Mouse (Mus musculus) liver, embryonic 15.5 days (tissue): Measurements from ENCODE around the gene Lrrc4b. TPM values are rescaled to one million over a fixed set of nuclear protein-coding genes. Genes with fewer than 3 reads are reported as not detected.

Experiments used
- ATAC-seq: fragments of 200-750 bp; cut with Nextera tagmentation; 2 replicates; pipeline ENCODE4 v1.8.0; 2017; ENCODE audit warnings: moderate number of reproducible peaks, mild to moderate bottlenecking, moderate library complexity; ENCODE audit not compliant: insufficient read depth
- H3K27ac ChIP-seq: fragments of 300-500 bp; sonication (generic); replicated peaks from 2 replicates; pipeline ENCODE4 v1.5.1; 2015; ENCODE audit warnings: mild to moderate bottlenecking, inconsistent platforms
- H3K27me3 ChIP-seq: fragments of 300-500 bp; sonication (generic); 2 replicates; pipeline ENCODE4 v1.6.1; 2015; ENCODE audit warnings: mild to moderate bottlenecking, inconsistent platforms
- H3K36me3 ChIP-seq: fragments of 300-500 bp; sonication (generic); replicated peaks from 2 replicates; pipeline ENCODE4 v1.6.1; 2015; ENCODE audit warnings: moderate library complexity, mild to moderate bottlenecking, inconsistent platforms
- H3K4me1 ChIP-seq: fragments of 300-500 bp; sonication (generic); replicated peaks from 2 replicates; pipeline ENCODE4 v1.6.1; 2015; ENCODE audit warnings: inconsistent platforms
- H3K4me2 ChIP-seq: fragments of 300-500 bp; sonication (generic); 2 replicates; pipeline ENCODE4 v1.6.1; 2015; ENCODE audit warnings: moderate library complexity, mild to moderate bottlenecking, inconsistent platforms
- H3K4me3 ChIP-seq: fragments of 300-500 bp; sonication (generic); replicated peaks from 2 replicates; pipeline ENCODE4 v1.5.1; 2015; ENCODE audit warnings: mild to moderate bottlenecking, inconsistent platforms
- H3K9ac ChIP-seq: fragments of 300-500 bp; sonication (generic); 2 replicates; pipeline ENCODE4 v1.6.1; 2015; ENCODE audit warnings: moderate library complexity, mild to moderate bottlenecking, inconsistent platforms
- H3K9me3 ChIP-seq: fragments of 300-500 bp; sonication (generic); replicated peaks from 2 replicates; pipeline ENCODE4 v1.6.1; 2016; ENCODE audit warnings: inconsistent platforms
- WGBS: fragments of 180-500 bp; shearing (Covaris S2); methylation state at CpG from one replicate; pipeline ENCODE4 v1.1.7; 2015; ENCODE audit warnings: mixed read lengths; ENCODE audit not compliant: insufficient replicate concordance; 5-methylcytosine and 5-hydroxymethylcytosine counted together
- polyA plus RNA-seq: library from polyadenylated mRNA; unstranded; fragments of >200 nt; fragmentation: Nextera tagmentation; extraction: Ambion mirVana; gene quantifications from 2 replicates; pipeline ENCODE4 v1.2.1, GENCODE M21; 2015

The Lrrc4b gene
- 0.03 TPM in 1 of 2 replicates, not detected in the other for polyA plus RNA-seq

DNA sequence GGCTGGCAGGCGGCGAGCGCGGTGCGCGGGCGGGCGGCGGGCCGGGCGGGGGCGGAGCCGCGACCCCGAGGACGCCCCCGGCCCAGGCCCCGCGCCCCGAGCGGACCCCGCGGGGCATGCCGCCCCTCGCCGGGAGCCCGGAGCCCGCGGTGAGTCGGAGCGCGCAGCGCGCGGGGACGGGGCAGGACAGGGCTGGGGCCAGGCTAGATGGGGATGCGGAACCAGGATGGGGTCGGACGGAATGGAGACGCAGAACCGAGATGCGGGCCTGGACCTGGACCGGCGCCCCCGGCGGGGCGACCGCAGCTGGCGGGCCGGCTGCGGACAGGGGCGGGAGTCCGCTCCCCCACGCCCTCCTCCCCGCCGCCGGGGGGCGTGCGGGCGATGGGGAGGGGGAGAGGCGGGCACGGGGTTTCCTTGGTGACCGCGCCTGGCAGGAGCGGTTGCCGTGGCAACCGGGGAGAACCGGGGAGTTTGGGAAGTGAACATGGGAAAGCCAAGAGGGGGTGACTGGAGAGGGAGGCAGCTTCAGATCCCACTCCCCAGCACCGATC is at the start of gene Lrrc4b:
Gene Lrrc4b (plus strand): TSS at position 51 of the 554 bp plus-strand sequence.
- H3K27me3 ChIP-seq: peaks cover 88% of the 10 kb centered on the region
- no peak for ATAC-seq

DNA sequence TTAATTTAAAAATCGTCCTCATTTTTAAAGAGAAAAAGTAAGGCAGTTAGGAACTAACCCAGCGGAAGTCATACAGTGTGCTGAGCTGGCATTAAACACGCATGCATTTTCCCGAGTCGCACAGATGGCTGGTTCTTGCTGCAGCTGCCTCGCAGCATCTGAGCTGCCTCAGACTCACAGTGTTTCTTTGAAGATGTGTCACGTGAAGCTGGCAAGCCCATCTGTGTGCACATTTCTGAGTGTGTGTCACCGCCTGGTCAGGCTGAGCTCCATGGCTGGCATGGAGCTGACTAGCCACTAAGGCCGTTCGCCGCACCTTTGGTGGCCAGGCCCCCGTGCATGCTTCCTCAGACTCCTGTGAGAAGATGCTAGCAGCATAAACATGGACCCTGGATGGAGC is 46.3 kb upstream of the Lrrc4b start:
- Histone ChIP-seq H3K4me2 (no peak overlapping the region), H3K4me3 (no peak overlapping the region), H3K27me3 (peaks cover 71% of the 10 kb centered on the region), H3K9me3 (no peaks in the 10 kb centered on the region), H3K27ac (no peak overlapping the region), H3K36me3 (no peaks in the 10 kb centered on the region), H3K9ac (no peak overlapping the region), H3K4me1 (peaks cover 3% of the 10 kb centered on the region; the same call in 1 of the 2 replicates)
- 66% methylated on average over 12 of the region's 12 CpGs for WGBS
- no peak for ATAC-seq

More for the DNA sequence above, at the start of gene Lrrc4b:
- Histone ChIP-seq H3K4me3 (0 out of 2 replicates have a peak within 1 kb of the TSS, but pooled peaks have one; percentile 10), H3K4me2 (peak within 1 kb of the TSS; percentile 18; the same call in 1 of the 2 replicates), H3K27ac (no peak within 1 kb of the TSS), H3K4me1 (peaks cover 10% of the 10 kb centered on the region), H3K9ac (no peak within 1 kb of the TSS), H3K9me3 (no peaks in the 10 kb centered on the region), H3K36me3 (no peaks in the 10 kb centered on the region)
- WGBS: 3% methylated on average over 68 of the region's 69 CpGs

DNA sequence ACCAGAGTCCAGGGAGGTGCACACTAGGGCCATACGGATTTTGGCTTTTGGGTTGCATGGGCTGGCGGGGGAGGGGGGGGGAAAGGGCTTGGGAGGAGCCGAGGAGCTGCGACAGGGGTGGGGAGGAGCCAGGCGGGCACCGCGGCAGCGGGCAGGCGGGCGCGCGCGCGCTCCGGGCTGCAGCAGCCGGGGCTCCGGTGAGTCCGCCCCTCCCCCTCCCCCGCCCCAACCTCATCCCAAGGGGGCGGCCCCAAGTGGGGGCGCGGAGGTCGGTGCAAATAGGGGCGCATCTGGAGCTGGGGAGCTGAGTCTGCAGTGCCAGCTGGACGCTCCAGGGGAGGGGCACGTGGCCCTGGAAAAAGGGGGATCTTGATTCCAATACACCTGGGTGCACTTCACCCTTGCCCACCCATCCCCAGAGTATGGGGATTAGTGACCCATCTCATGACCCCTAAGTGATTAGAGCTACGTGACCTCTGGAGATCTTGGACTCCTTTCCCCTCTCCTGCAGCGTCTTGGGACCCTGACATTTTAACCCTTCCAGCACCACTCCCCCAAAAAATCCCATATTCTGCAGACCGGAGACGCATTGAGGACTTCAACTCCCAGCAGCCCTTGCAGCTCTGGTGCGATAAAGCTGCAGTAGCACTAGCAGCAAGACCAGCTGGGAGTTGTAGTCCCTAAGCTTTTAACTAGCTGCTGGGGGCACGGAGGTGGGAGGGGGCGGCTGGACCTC is 44.7 kb upstream of the Lrrc4b start, which contains the start of gene Syt3:
Gene Syt3 (plus strand): TSS at position 123 of the 736 bp plus-strand sequence.
- peak; percentile 44; the same call in 1 of the 2 replicates for ATAC-seq
- H3K27me3 ChIP-seq: peaks cover 80% of the 10 kb centered on the region
- no peaks in the 10 kb centered on the region for H3K36me3 ChIP-seq
- H3K27ac ChIP-seq: no peak within 1 kb of the TSS
- peaks cover 3% of the 10 kb centered on the region; the same call in 1 of the 2 replicates for H3K4me1 ChIP-seq
- peak within 1 kb of the TSS; percentile 65 for H3K4me2 ChIP-seq
- no peak within 1 kb of the TSS for H3K9ac ChIP-seq
- WGBS: under 1% methylated on average over 33 of the region's 33 CpGs
- peak within 1 kb of the TSS; percentile 32 for H3K4me3 ChIP-seq
- H3K9me3 ChIP-seq: no peaks in the 10 kb centered on the region

DNA sequence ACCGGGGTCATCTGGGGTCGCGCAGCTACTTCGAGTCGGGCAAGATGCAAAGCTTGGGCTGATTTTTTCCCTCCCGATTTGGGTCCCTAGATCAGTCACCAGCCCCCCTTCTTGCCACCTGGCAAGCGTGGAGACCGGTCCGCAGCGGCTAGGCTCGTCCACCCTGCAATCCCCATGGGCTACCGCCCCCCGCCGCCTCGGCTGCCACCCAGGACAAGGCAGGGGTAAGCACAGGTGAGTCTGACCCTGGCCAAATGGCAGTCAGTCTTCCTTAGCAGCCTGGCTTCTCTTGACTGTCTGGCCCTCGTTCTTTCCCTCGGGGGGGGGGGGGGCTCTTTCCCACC is 44.1 kb upstream of the Lrrc4b start:
- H3K4me2 ChIP-seq: peak overlapping the region; percentile 65
- H3K27ac ChIP-seq: no peak overlapping the region
- H3K36me3 ChIP-seq: no peaks in the 10 kb centered on the region
- no peaks in the 10 kb centered on the region for H3K9me3 ChIP-seq
- ATAC-seq: no peak
- H3K27me3 ChIP-seq: peaks cover 78% of the 10 kb centered on the region
- peaks cover 3% of the 10 kb centered on the region; the same call in 1 of the 2 replicates for H3K4me1 ChIP-seq
- 1% methylated on average over 17 of the region's 17 CpGs for WGBS
- H3K4me3 ChIP-seq: peak overlapping the region; percentile 32
- no peak overlapping the region for H3K9ac ChIP-seq

DNA sequence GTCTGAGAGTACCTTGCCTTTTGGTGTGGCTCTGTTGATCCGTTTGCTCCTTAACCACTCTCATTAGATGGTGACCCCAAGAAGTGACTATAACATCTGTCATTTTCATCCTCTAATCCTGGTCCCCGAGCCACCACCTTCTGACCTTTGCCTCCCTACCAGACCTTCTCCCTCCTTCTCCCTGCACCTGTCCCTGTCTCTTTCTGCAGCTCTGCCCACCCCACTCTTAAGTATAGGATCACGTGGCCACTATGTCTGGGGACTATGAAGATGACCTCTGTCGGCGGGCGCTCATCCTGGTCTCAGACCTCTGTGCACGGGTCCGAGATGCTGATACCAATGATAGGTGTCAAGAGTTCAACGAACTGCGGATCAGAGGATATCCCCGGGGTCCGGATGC is 43.1 kb upstream of the Lrrc4b start, which contains the start of gene 1700008O03Rik:
Gene 1700008O03Rik (minus strand): TSS at position 101 of the 400 bp plus-strand sequence.
- no peak for ATAC-seq
- 54% methylated on average over 12 of the region's 12 CpGs for WGBS
- H3K9ac ChIP-seq: no peak within 1 kb of the TSS
- peaks cover 3% of the 10 kb centered on the region; the same call in 1 of the 2 replicates for H3K4me1 ChIP-seq
- H3K27me3 ChIP-seq: peaks cover 74% of the 10 kb centered on the region
- H3K27ac ChIP-seq: no peak within 1 kb of the TSS
- H3K4me2 ChIP-seq: peak within 1 kb of the TSS; percentile 65
- H3K4me3 ChIP-seq: peak within 1 kb of the TSS; percentile 32
- no peaks in the 10 kb centered on the region for H3K36me3 ChIP-seq
- H3K9me3 ChIP-seq: no peaks in the 10 kb centered on the region

DNA sequence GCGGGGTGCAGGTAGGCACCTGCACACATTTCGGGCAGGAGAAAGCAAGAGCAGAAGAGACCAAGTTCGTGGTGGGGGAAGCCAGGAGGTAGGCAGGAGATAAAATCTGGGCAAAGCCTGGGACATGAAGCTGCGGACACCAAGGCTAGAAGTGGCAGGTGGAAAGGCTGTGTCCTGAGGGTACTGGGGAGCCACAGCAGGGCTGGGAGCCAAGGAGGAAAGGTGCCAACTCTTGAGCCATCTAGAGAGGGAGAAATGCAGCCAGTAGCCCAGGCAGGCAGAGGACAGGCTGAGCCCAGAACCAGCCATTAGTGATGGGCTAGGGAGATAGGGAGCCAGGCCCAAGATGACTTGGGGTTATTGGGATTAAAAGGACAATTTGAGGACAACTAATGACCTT is 37.0 kb upstream of the Lrrc4b start:
- Histone ChIP-seq H3K36me3 (no peaks in the 10 kb centered on the region), H3K4me2 (no peak overlapping the region), H3K4me1 (no peaks in the 10 kb centered on the region), H3K9me3 (no peaks in the 10 kb centered on the region), H3K9ac (no peak overlapping the region), H3K27me3 (peaks cover 19% of the 10 kb centered on the region), H3K4me3 (no peak overlapping the region), H3K27ac (no peak overlapping the region)
- ATAC-seq: no peak
- 50% methylated on average over 4 of the region's 4 CpGs for WGBS

DNA sequence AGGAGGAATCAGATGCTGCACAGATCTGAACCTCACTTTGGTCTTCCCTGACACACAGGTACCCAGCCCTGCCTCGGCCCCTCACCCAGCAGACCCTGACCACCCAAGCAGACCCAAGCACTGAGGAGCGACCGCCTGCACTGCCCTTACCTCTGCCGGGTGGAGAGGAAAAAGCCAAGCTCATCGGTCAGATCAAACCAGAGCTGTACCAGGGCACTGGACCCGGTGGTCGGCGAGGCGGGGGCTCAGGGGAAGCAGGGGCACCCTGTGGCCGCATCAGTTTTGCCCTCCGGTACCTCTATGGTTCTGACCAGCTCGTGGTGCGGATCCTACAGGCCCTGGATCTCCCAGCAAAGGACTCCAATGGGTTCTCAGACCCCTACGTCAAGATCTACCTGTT is 36.5 kb upstream of the Lrrc4b start:
- Histone ChIP-seq H3K4me2 (no peak overlapping the region), H3K4me3 (no peak overlapping the region), H3K4me1 (no peaks in the 10 kb centered on the region), H3K9ac (no peak overlapping the region), H3K9me3 (no peaks in the 10 kb centered on the region), H3K27me3 (peaks cover 14% of the 10 kb centered on the region), H3K27ac (no peak overlapping the region), H3K36me3 (no peaks in the 10 kb centered on the region)
- WGBS: 66% methylated on average over 14 of the region's 14 CpGs
- ATAC-seq: no peak

DNA sequence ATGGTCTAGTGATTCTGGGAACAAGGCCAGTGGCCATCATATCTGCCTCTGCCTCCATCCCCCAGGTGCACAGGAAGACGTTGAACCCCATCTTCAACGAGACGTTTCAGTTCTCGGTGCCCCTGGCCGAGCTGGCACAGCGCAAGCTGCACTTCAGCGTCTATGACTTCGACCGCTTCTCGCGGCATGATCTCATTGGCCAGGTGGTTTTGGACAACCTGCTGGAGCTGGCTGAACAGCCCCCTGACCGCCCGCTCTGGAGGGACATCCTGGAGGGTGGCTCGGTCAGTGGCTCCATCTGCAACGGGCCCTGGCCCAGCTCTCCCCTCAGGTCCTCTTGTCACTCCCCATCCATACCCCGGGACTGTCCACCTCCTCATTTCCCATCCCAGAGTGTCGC is 35.5 kb upstream of the Lrrc4b start:
- no peak overlapping the region for H3K9ac ChIP-seq
- H3K4me3 ChIP-seq: no peak overlapping the region
- H3K36me3 ChIP-seq: no peaks in the 10 kb centered on the region
- no peaks in the 10 kb centered on the region for H3K9me3 ChIP-seq
- no peak overlapping the region for H3K27ac ChIP-seq
- H3K27me3 ChIP-seq: peaks cover 5% of the 10 kb centered on the region; the same call in 1 of the 2 replicates
- no peaks in the 10 kb centered on the region for H3K4me1 ChIP-seq
- no peak overlapping the region for H3K4me2 ChIP-seq
- ATAC-seq: no peak
- 79% methylated on average over 17 of the region's 17 CpGs for WGBS

DNA sequence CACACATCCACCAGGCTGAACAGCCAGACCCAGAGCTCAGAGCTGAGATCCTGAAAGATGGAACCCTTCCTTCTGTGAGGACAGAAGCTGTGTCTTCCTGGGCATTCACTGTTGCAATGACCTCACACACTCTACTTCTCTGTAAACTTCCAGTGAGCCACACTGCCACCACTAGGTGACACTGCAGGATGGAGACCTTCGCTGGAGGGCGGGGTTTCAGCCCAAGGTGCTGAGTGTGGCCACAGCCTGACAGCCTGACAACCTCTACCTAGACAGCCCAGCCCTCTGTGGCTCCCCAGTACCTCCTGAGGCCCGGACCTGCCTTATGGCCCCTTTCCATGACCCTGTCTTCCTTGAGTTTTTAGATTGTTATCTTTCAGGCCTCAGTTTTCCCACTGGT is 30.2 kb upstream of the Lrrc4b start:
- H3K9ac ChIP-seq: no peak overlapping the region
- H3K9me3 ChIP-seq: no peaks in the 10 kb centered on the region
- H3K27me3 ChIP-seq: peaks cover 3% of the 10 kb centered on the region; the same call in 1 of the 2 replicates
- 12% methylated on average over 3 of the region's 3 CpGs for WGBS
- no peaks in the 10 kb centered on the region for H3K36me3 ChIP-seq
- H3K4me3 ChIP-seq: no peak overlapping the region
- peaks cover 3% of the 10 kb centered on the region; the same call in 1 of the 2 replicates for H3K4me1 ChIP-seq
- ATAC-seq: peak; percentile 42; the same call in 1 of the 2 replicates
- H3K27ac ChIP-seq: no peak overlapping the region
- no peak overlapping the region for H3K4me2 ChIP-seq

DNA sequence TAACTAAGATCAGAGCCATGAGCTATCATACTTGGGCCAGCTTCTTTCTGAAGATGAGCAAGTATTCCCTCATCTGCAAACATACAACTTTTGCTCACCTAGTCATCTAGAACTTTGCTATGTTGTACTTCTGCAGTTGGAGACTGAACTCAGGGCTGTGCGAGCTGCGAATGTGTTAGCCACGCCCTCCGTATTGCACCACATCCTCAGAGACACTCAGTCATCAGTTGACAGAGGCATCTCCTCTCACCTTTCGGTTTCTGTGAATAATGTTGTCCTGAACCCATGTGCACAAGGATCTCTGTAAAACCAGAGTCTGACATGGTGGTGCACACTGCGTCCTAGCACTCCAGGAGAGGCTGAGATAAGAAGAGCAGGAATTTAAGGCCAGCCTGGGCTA is 27.1 kb upstream of the Lrrc4b start:
- Histone ChIP-seq H3K4me3 (no peak overlapping the region), H3K27ac (no peak overlapping the region), H3K27me3 (peaks cover 19% of the 10 kb centered on the region), H3K9ac (no peak overlapping the region), H3K4me2 (no peak overlapping the region), H3K4me1 (peaks cover 14% of the 10 kb centered on the region), H3K36me3 (no peaks in the 10 kb centered on the region), H3K9me3 (no peaks in the 10 kb centered on the region)
- WGBS: 42% methylated on average over 6 of the region's 6 CpGs
- no peak for ATAC-seq

DNA sequence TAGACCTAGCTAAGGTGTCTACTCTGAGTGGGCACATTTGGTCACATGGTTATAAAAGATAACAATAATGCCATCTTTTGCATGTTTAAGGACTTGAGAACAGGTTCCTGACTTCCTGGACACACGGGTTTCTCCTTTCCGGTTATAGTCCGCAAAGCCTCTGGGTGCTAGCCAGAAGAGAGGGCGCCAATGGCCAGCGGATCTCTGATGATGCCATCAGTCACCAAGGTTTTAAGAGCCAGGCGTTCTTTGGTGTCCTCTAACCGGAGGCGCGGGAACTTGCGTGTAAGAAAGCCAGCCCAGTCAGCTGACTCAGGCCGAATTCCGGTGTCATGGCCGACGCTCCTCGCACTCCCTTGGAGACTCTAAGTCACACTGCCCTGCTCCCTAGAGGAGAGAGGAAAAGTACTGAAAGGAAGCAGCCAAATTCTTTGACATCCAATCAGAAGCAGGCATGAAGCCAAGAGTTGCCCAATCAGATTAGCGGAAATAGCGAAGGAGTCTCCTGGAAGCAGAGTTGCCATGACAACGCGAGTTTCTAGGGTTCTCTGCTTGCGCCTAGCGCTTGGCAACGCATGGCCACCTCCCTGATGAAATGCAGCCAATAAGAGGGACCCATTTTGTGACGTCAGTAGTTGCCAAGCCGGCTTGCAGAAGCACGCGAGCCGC is 23.3 kb upstream of the Lrrc4b start:
- peaks cover 11% of the 10 kb centered on the region for H3K4me1 ChIP-seq
- H3K27me3 ChIP-seq: peaks cover 38% of the 10 kb centered on the region
- H3K9ac ChIP-seq: no peak overlapping the region
- peak overlapping the region; percentile 63 for H3K4me2 ChIP-seq
- H3K4me3 ChIP-seq: peak overlapping the region; percentile 38
- no peaks in the 10 kb centered on the region for H3K9me3 ChIP-seq
- 3% methylated on average over 27 of the region's 27 CpGs for WGBS
- no peak overlapping the region for H3K27ac ChIP-seq
- peak; percentile 69 for ATAC-seq
- no peaks in the 10 kb centered on the region for H3K36me3 ChIP-seq
